Mouse (Mus musculus): ENCODE measurements at regions not wholly inside any gene's neighbourhood (a gene's known extent, or its start where the extent isn't known, plus 50 kb on each side); places are given as distances from the start of the nearest gene placed in this dataset.

DNA sequence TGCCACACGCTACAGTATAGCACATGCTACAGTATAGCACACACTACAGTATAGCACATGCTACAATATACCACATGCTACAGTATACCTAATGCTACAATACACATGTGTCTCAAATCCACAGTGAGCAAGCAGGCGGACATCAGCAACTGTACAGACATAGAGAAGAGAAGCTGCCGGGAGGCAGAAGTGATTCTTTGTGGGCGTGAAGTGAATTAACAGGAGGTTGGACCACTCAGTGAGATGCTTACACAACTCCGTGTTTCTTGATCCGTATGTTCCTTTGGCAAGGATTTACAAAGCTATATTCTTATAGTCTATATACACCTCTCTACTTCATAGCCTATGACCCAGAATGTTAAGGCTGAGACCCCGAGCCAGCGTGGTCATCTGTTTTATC, 128.5 kb upstream of the Rxylt1 start:
- TF ChIP-seq CTCF (IDR thresholded peaks at IDR 0.05; ENCODE audit: low read depth): no peak
- no peak for TF ChIP-seq EP300 (IDR thresholded peaks at IDR 0.05; ENCODE audit: low read depth)

Measured in liver, embryonic 14.5 days (tissue).